Mouse (Mus musculus): ENCODE measurements around the gene Kcnk13. TPM values are rescaled to one million over a fixed set of nuclear protein-coding genes. Genes with fewer than 3 reads are reported as not detected.
A peak's percentile ranks its signal among the peaks of the same experiment; 100 is the strongest.

Kcnk13 gene
- total RNA-seq, 2 experiments from 2014 or later = 0.25 to 0.55 TPM

DNA sequence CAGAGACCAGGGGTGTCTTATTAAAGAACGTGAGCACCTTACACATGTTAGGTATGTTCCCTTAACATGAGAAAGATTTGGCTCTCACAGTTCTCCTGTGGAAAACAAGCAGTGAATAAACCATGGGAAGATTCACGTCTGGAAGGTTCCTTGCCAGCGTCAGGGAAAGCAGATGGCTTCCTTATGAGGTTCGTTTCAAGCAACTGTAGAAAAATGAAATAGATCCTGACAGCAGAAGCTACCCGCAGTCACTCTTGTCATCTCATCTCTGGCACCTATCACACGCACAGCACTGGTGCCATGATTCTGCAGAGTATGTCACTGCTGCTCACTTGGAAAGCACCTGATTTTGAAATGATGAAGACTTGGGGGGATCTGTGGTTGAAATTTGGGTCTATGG is 53.4 kb downstream of the Kcnk13 start:
- DNase-seq = no peak

- no peak for DNase-seq
Measured at GRCm38 (mm10) chr12:100022490-100022889, 58.2 kb downstream of the Kcnk13 start.

- no peak for DNase-seq
Measured at GRCm38 (mm10) chr12:100023821-100024365, 59.6 kb downstream of the Kcnk13 start.

GRCm38 (mm10) chr12:100025675-100026074 is 61.4 kb downstream of the Kcnk13 start:
- no peak for DNase-seq

- DNase-seq = no peak
Measured at GRCm38 (mm10) chr12:100026715-100027245, 62.5 kb downstream of the Kcnk13 start.

- no peak for DNase-seq
Measured at GRCm38 (mm10) chr12:100027281-100027680, 63.0 kb downstream of the Kcnk13 start.

GRCm38 (mm10) chr12:100031681-100032080 is 67.4 kb downstream of the Kcnk13 start:
- no peak for DNase-seq

DNA sequence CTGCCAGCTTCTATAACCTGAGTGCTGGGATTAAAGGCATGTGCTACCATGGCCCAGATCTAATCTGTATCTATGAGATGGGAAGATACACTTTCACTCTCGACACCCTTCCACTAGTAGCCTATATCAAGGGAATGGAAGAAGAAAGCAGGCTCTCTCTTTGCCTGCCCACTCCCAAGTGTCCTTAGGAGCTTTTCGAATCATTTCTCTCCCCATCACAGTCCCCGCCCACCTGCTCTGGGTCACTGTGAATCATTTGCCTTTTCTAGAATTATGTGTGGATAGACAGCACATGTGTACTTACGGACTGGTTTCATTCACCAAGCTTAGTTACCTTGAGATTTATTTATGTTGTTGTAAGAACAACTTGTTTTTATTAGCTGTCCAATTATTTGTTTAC is 68.2 kb downstream of the Kcnk13 start:
- no peak for DNase-seq

GRCm38 (mm10) chr12:100038741-100039262 is 74.5 kb downstream of the Kcnk13 start:
- DNase-seq = no peak

DNA sequence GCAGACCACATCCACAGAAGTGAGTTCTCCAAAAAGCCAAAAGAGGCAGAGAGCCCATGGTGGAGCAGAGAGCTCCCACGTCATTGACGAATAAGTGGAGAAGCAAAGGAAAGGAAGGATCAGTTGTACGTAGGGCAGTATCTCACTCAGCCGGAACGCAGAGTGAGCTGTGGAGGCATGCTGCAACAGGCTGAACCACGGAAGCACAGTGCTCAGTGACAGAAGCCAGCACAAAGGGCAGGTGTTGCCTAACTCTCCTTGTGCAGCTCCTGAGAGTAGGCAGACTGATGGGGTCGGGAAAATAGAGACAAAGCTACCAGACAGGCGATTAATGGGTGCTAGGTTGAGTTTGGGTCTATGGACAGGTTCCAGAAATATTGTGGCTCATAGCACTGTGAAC is 77.8 kb downstream of the Kcnk13 start:
- no peak for DNase-seq

DNA sequence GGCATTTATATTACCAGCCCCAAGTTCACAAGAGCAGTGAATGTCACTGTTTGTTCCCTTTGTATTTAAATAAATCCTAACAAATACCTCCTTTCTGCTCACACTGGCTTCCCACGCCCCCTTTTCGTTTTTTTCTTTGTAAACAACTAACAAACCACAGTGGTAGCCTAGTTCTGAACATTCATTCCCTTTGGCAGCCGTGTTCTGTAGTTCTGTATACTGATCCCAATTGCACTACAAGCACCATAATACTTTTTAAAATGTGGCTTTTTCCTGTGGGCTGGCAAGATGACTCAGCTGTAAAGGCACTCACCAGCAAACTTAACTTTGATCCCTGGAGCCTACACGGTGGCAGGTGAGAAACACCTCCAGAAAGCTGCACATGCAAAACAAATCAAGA is 80.4 kb downstream of the Kcnk13 start:
- DNase-seq = no peak

DNA sequence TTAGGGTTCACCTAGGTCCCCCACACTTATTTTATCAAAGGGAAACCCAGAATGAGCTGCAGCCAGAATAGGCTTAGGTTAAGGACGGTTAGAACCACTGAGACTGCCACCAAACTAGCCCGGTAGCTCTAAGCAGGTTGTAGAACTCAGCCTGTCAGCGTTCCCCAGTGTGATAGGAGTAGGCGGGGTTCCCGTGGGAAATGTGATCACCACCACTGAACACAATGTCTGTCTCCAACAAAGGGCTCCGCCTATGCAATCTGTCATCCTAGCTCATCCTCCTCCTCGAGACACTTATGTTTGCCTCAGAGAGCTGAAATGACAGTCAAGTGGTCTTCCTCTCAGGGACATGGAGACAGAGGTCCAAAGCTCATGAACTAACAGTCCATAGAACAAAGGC is 86.3 kb downstream of the Kcnk13 start:
- DNase-seq = no peak

- DNase-seq = no peak
Measured at GRCm38 (mm10) chr12:100053617-100054016, 89.3 kb downstream of the Kcnk13 start.

- no peak for DNase-seq
Measured at GRCm38 (mm10) chr12:100061071-100061470, 96.8 kb downstream of the Kcnk13 start.

DNA sequence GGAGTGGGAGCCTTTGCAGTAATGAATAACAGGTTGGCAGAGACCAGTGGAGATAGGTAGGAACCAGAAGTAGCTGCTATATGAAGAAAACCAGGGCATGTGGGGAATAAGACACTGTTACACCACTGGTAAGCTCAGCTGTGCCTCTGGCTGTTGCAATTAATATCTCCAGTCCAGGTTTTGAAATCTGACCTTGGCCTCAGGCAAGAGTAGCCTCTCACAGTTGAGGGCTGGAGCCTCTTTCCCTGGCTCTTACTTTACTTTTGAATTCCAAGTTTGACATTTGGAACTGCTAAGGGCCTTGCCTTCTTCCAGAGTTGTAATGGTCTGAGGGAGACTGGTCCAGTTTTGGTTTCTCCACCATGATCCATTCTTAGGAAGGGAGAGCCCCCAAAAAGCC is 97.5 kb downstream of the Kcnk13 start:
- DNase-seq = no peak

GRCm38 (mm10) chr12:100062584-100062983 is 98.3 kb downstream of the Kcnk13 start:
- DNase-seq = no peak

DNA sequence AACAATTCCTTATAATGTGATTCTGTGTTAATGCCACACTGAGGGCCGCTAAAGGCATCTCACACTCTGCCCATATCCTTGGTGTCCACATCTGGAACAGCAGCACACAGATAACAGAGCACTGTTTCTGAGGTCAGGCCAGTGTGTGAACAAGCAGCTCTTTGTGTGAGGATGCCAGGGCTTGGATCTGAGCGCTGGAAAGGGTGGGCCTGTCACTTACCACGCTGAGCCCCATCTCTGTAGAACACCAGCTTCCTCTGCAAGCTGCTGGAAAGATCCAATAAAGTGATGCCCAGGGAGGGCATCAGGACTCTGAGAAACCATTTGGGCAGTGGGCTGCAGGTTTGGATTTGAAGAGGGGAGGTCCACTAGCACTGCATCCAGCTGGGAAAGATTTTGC is 100.8 kb downstream of the Kcnk13 start:
- DNase-seq = no peak

- no peak for DNase-seq
Measured at GRCm38 (mm10) chr12:100067477-100067876, 103.2 kb downstream of the Kcnk13 start.

DNA sequence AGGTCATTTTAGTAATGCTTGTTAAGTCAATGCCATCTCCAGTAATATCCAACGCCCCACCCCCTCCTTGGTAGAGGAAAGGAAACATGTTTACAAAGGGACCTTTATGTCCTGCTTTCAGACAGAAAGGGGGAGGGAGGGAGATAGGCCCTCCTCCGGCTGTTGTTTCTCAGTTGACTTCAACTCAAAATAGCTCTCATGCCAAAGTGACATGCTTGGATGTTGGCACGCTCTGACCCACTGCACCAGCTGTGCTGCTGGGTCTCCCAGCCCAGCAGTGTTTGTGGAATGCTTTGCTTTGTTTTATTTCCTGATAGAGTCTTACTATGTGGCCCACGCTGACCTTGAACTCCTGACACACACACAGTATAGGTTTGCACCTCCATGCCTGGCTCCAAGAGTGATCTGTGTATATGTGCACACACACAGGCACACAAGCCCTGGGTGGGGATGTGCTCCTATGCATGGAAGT is 108.9 kb downstream of the Kcnk13 start:
- peak; percentile 51 for DNase-seq

DNA sequence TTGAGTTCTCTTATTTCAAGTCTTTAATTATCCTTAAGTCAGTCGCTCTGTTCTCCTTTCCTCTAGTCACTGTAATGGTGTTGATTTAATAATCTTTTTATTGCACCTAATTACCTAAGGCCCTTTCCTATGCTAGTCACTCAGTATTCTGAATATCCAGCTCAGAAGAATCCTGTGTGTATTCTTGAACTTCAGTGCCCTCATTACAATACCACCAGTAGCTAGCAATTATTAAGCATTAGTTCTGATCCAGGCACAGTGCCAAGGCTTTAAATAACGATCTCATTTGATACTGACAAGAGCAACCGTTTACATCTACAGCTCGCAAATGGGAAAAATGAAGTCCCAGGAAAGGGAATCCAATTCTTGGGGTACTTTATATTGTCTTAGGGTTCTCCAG is 111.4 kb downstream of the Kcnk13 start:
- DNase-seq = no peak

GRCm38 (mm10) chr12:100079636-100080286 is 115.5 kb downstream of the Kcnk13 start:
- DNase-seq = peak; percentile 49

DNA sequence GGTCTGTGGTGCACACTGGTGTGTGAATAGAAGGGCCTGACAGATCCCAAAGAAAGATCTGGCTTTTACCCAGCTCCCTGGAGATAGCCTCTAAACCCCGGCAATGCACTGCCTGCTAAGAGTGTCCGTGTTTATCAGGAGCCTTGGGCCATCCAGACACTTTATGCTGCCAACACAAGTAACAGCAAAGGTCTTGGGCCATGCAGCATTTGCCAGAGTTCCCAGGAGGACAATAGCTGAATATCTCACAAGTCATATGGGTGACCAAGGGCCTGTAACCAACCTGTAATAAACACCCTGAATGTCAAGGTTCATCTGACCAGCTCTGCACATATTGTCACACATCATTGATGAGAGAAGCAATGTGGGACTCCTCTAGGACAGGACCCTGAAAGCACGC is 123.7 kb downstream of the Kcnk13 start:
- no peak for DNase-seq

DNA sequence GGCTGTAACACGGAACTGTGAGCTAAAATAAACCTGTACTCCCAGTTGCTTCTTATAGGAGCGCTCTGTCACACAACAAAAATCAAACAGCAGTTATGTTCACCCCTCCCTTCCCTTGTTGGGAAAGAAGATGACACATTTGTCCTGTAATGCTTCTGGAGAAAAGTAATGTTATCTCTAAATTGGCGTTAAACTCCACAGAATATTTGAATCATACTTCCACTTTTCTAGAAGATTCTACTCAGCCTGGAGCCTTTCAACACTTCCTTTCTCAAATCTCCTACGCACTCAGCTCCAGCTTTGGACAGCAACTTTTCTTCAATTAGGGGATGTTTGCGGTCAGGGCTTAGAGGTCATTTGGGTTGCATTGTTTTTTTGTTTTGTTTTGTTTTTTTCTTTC is 125.0 kb downstream of the Kcnk13 start:
- DNase-seq = no peak

GRCm38 (mm10) chr12:100090750-100091149 is 126.5 kb downstream of the Kcnk13 start:
- DNase-seq = no peak

Data from heart, postnatal 4 days (tissue).